Mouse (Mus musculus) C2C12 (cell line): ENCODE results near the gene Gfral.

Source experiments
- CEBPB ChIP-seq: IDR thresholded peaks from one replicate; pipeline ENCODE4 v1.6.1; 2011; ENCODE audit warnings: low read depth, mild to moderate bottlenecking, control low read depth, moderate library complexity
- CTCF ChIP-seq: IDR thresholded peaks from one replicate; pipeline ENCODE4 v1.5.1; 2011; ENCODE audit not compliant: control insufficient read depth, insufficient read depth, insufficient read length
- FOSL1 ChIP-seq: IDR thresholded peaks from one replicate; pipeline ENCODE4 v1.8.0; 2011; ENCODE audit warnings: mild to moderate bottlenecking, low read length; ENCODE audit not compliant: poor library complexity, insufficient read depth, severe bottlenecking
- MAX ChIP-seq: IDR thresholded peaks from one replicate; pipeline ENCODE4 v1.6.1; 2011; ENCODE audit warnings: mild to moderate bottlenecking, control low read depth
- MYOD1 ChIP-seq: IDR thresholded peaks from one replicate; pipeline ENCODE4 v1.6.1; 2011; ENCODE audit warnings: low read depth; ENCODE audit not compliant: control insufficient read depth, insufficient read length
- MYOG ChIP-seq: IDR thresholded peaks from one replicate; pipeline ENCODE4 v1.6.1; 2011; ENCODE audit not compliant: control insufficient read depth, insufficient read length; ENCODE audit errors: extremely low read depth
- USF1 ChIP-seq: IDR thresholded peaks from one replicate; pipeline ENCODE4 v1.6.1; 2011; ENCODE audit warnings: low read depth, mild to moderate bottlenecking, control low read depth, moderate library complexity

- TF ChIP-seq CTCF (no peak), MYOG (no peak), USF1 (no peak), CEBPB (no peak), MAX (no peak), MYOD1 (no peak), FOSL1 (no peak)
Measured at GRCm38 (mm10) chr9:76134042-76134441, 79.4 kb downstream of the Gfral start.
